Mouse (Mus musculus): Measurements from ENCODE around the gene Cfap54. TPM values are rescaled to one million over a fixed set of nuclear protein-coding genes. Genes with fewer than 3 reads are reported as not detected.

Gene Cfap54
- polyA plus RNA-seq, 1 experiment from 2014 or later: 0.40 TPM

GRCm38 (mm10) chr10:92821499-92821898 lies 259.9 kb downstream of the Cfap54 start:
- no peaks in the 10 kb centered on the region for H3K36me3 ChIP-seq (ENCODE audit: insufficient read depth, low read length)
- no peaks in the 10 kb centered on the region for H3K27me3 ChIP-seq (ENCODE audit: insufficient read depth, low read length)
- H3K27ac ChIP-seq (ENCODE audit: low read length): no peak overlapping the region
- WGBS: 78% methylated on average over 4 of the region's 4 CpGs
- no peak overlapping the region for H3K4me2 ChIP-seq (replicated peaks; ENCODE audit: low read depth, low read length)
- H3K9ac ChIP-seq (replicated peaks; ENCODE audit: low read length): no peak overlapping the region
- H3K9me3 ChIP-seq (ENCODE audit: low read length): no peaks in the 10 kb centered on the region
- H3K4me3 ChIP-seq (ENCODE audit: low read length): no peak overlapping the region
- no peaks in the 10 kb centered on the region for H3K4me1 ChIP-seq (ENCODE audit: insufficient read depth, low read length)
- ATAC-seq (ENCODE audit: low FRiP score, low TSS enrichment): no peak

- Histone ChIP-seq H3K9me3 (ENCODE audit: low read length) (no peaks in the 10 kb centered on the region), H3K4me3 (ENCODE audit: low read length) (no peak overlapping the region), H3K9ac (replicated peaks; ENCODE audit: low read length) (no peak overlapping the region), H3K27me3 (ENCODE audit: insufficient read depth, low read length) (no peaks in the 10 kb centered on the region), H3K27ac (ENCODE audit: low read length) (no peak overlapping the region), H3K4me1 (ENCODE audit: insufficient read depth, low read length) (no peaks in the 10 kb centered on the region), H3K36me3 (ENCODE audit: insufficient read depth, low read length) (no peaks in the 10 kb centered on the region), H3K4me2 (replicated peaks; ENCODE audit: low read depth, low read length) (no peak overlapping the region)
- 41% methylated on average over 5 of the region's 5 CpGs for WGBS
- ATAC-seq (ENCODE audit: low FRiP score, low TSS enrichment): no peak
Measured at GRCm38 (mm10) chr10:92818190-92818589, 263.2 kb downstream of the Cfap54 start.

- 83% methylated on average over 5 of the region's 5 CpGs for WGBS
- Histone ChIP-seq H3K4me1 (ENCODE audit: insufficient read depth, low read length) (no peaks in the 10 kb centered on the region), H3K9me3 (ENCODE audit: low read length) (no peaks in the 10 kb centered on the region), H3K27me3 (ENCODE audit: insufficient read depth, low read length) (no peaks in the 10 kb centered on the region), H3K4me3 (ENCODE audit: low read length) (no peak overlapping the region), H3K4me2 (replicated peaks; ENCODE audit: low read depth, low read length) (no peak overlapping the region), H3K9ac (replicated peaks; ENCODE audit: low read length) (no peak overlapping the region), H3K27ac (ENCODE audit: low read length) (no peak overlapping the region), H3K36me3 (ENCODE audit: insufficient read depth, low read length) (no peaks in the 10 kb centered on the region)
- no peak for ATAC-seq (ENCODE audit: low FRiP score, low TSS enrichment)
Measured at GRCm38 (mm10) chr10:92816903-92817302, 264.5 kb downstream of the Cfap54 start.

- Histone ChIP-seq H3K36me3 (ENCODE audit: insufficient read depth, low read length) (no peaks in the 10 kb centered on the region), H3K4me3 (ENCODE audit: low read length) (no peak overlapping the region), H3K27ac (ENCODE audit: low read length) (no peak overlapping the region), H3K27me3 (ENCODE audit: insufficient read depth, low read length) (no peaks in the 10 kb centered on the region), H3K4me1 (ENCODE audit: insufficient read depth, low read length) (no peaks in the 10 kb centered on the region), H3K9ac (replicated peaks; ENCODE audit: low read length) (no peak overlapping the region), H3K4me2 (replicated peaks; ENCODE audit: low read depth, low read length) (no peak overlapping the region), H3K9me3 (ENCODE audit: low read length) (no peaks in the 10 kb centered on the region)
- peak; percentile 74; the same call in 1 of the 2 replicates for ATAC-seq (ENCODE audit: low FRiP score, low TSS enrichment)
- WGBS: 42% methylated on average over 9 of the region's 9 CpGs
Measured at GRCm38 (mm10) chr10:92810894-92811293, 270.5 kb downstream of the Cfap54 start.

- H3K27me3 ChIP-seq (ENCODE audit: insufficient read depth, low read length): no peaks in the 10 kb centered on the region
- no peak overlapping the region for H3K4me3 ChIP-seq (ENCODE audit: low read length)
- H3K4me1 ChIP-seq (ENCODE audit: insufficient read depth, low read length): no peaks in the 10 kb centered on the region
- no peak overlapping the region for H3K27ac ChIP-seq (ENCODE audit: low read length)
- ATAC-seq (ENCODE audit: low FRiP score, low TSS enrichment): no peak
- H3K9ac ChIP-seq (replicated peaks; ENCODE audit: low read length): no peak overlapping the region
- no peaks in the 10 kb centered on the region for H3K9me3 ChIP-seq (ENCODE audit: low read length)
- H3K36me3 ChIP-seq (ENCODE audit: insufficient read depth, low read length): no peaks in the 10 kb centered on the region
- no peak overlapping the region for H3K4me2 ChIP-seq (replicated peaks; ENCODE audit: low read depth, low read length)
- 84% methylated on average over 10 of the region's 10 CpGs for WGBS
Measured at GRCm38 (mm10) chr10:92791908-92792307, 289.5 kb downstream of the Cfap54 start.

- Histone ChIP-seq H3K4me2 (replicated peaks; ENCODE audit: low read depth, low read length) (no peak overlapping the region), H3K9me3 (ENCODE audit: low read length) (no peaks in the 10 kb centered on the region), H3K36me3 (ENCODE audit: insufficient read depth, low read length) (no peaks in the 10 kb centered on the region), H3K4me1 (ENCODE audit: insufficient read depth, low read length) (no peaks in the 10 kb centered on the region), H3K27me3 (ENCODE audit: insufficient read depth, low read length) (no peaks in the 10 kb centered on the region), H3K27ac (ENCODE audit: low read length) (no peak overlapping the region), H3K4me3 (ENCODE audit: low read length) (no peak overlapping the region), H3K9ac (replicated peaks; ENCODE audit: low read length) (no peak overlapping the region)
- ATAC-seq (ENCODE audit: low FRiP score, low TSS enrichment): no peak
- WGBS: 85% methylated on average over 9 of the region's 9 CpGs
Measured at GRCm38 (mm10) chr10:92791531-92791900, 289.9 kb downstream of the Cfap54 start.

- no peak overlapping the region for H3K9ac ChIP-seq (replicated peaks; ENCODE audit: low read length)
- 68% methylated on average over 7 of the region's 7 CpGs for WGBS
- H3K27me3 ChIP-seq (ENCODE audit: insufficient read depth, low read length): no peaks in the 10 kb centered on the region
- no peaks in the 10 kb centered on the region for H3K4me1 ChIP-seq (ENCODE audit: insufficient read depth, low read length)
- no peak overlapping the region for H3K27ac ChIP-seq (ENCODE audit: low read length)
- no peak overlapping the region for H3K4me3 ChIP-seq (ENCODE audit: low read length)
- no peaks in the 10 kb centered on the region for H3K36me3 ChIP-seq (ENCODE audit: insufficient read depth, low read length)
- no peak overlapping the region for H3K4me2 ChIP-seq (replicated peaks; ENCODE audit: low read depth, low read length)
- no peak for ATAC-seq (ENCODE audit: low FRiP score, low TSS enrichment)
- no peaks in the 10 kb centered on the region for H3K9me3 ChIP-seq (ENCODE audit: low read length)
Measured at GRCm38 (mm10) chr10:92790893-92791530, 290.4 kb downstream of the Cfap54 start.

GRCm38 (mm10) chr10:92790247-92790646 lies 291.2 kb downstream of the Cfap54 start:
- 27% methylated on average over 2 of the region's 2 CpGs for whole genome bisulfite sequencing
- Histone ChIP-seq H3K27me3 (ENCODE audit: insufficient read depth, low read length) (no peaks in the 10 kb centered on the region), H3K4me2 (replicated peaks; ENCODE audit: low read depth, low read length) (no peak overlapping the region), H3K4me3 (ENCODE audit: low read length) (no peak overlapping the region), H3K36me3 (ENCODE audit: insufficient read depth, low read length) (no peaks in the 10 kb centered on the region), H3K27ac (ENCODE audit: low read length) (no peak overlapping the region), H3K4me1 (ENCODE audit: insufficient read depth, low read length) (no peaks in the 10 kb centered on the region), H3K9me3 (ENCODE audit: low read length) (no peaks in the 10 kb centered on the region), H3K9ac (replicated peaks; ENCODE audit: low read length) (no peak overlapping the region)
- no peak for ATAC-seq (ENCODE audit: low FRiP score, low TSS enrichment)

- Histone ChIP-seq H3K27me3 (ENCODE audit: insufficient read depth, low read length) (no peaks in the 10 kb centered on the region), H3K9ac (replicated peaks; ENCODE audit: low read length) (no peak overlapping the region), H3K4me2 (replicated peaks; ENCODE audit: low read depth, low read length) (no peak overlapping the region), H3K4me3 (ENCODE audit: low read length) (no peak overlapping the region), H3K36me3 (ENCODE audit: insufficient read depth, low read length) (no peaks in the 10 kb centered on the region), H3K9me3 (ENCODE audit: low read length) (no peaks in the 10 kb centered on the region), H3K27ac (ENCODE audit: low read length) (no peak overlapping the region), H3K4me1 (ENCODE audit: insufficient read depth, low read length) (no peaks in the 10 kb centered on the region)
- WGBS: 54% methylated on average over 13 of the region's 13 CpGs
- ATAC-seq (ENCODE audit: low FRiP score, low TSS enrichment): no peak
Measured at GRCm38 (mm10) chr10:92788410-92789096, 292.9 kb downstream of the Cfap54 start.

GRCm38 (mm10) chr10:92782691-92783090 lies 298.7 kb downstream of the Cfap54 start:
- H3K4me1 ChIP-seq (ENCODE audit: insufficient read depth, low read length): no peaks in the 10 kb centered on the region
- no peak overlapping the region for H3K27ac ChIP-seq (ENCODE audit: low read length)
- H3K9me3 ChIP-seq (ENCODE audit: low read length): no peaks in the 10 kb centered on the region
- no peak for ATAC-seq (ENCODE audit: low FRiP score, low TSS enrichment)
- no peak overlapping the region for H3K9ac ChIP-seq (replicated peaks; ENCODE audit: low read length)
- no peaks in the 10 kb centered on the region for H3K27me3 ChIP-seq (ENCODE audit: insufficient read depth, low read length)
- WGBS: 85% methylated on average over 5 of the region's 5 CpGs
- no peak overlapping the region for H3K4me3 ChIP-seq (ENCODE audit: low read length)
- no peaks in the 10 kb centered on the region for H3K36me3 ChIP-seq (ENCODE audit: insufficient read depth, low read length)
- H3K4me2 ChIP-seq (replicated peaks; ENCODE audit: low read depth, low read length): no peak overlapping the region

All from kidney, embryonic 16.5 days (tissue).